Mouse (Mus musculus): Measurements from ENCODE around the gene Mapkap1.

DNA sequence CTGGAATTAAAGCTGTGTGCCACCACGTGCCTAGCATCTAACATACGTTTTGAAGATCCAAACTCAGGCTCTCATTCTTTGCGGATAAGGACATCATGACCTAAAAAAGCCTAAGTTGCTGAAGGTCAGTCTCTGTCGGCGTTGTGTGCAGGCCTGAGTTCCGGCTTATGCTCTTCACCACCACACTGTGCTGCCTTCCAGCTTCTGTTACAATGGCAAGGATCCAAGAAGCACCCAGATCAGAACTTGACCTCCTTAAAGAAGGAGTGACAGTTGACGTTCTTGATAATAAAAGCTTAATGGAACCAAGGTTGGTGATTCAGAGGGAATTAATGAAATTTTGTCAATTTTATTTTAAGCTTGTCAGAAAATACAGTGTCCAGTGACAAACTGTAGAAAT is 80.7 kb downstream of the Mapkap1 start:
- TF ChIP-seq EP300 (IDR thresholded peaks at IDR 0.05), result no peak
- TF ChIP-seq CTCF (IDR thresholded peaks at IDR 0.05), result no peak

Data from lung, postnatal 0 days (tissue).